Mouse (Mus musculus) thymus, postnatal 25 days (tissue): ENCODE data around the gene Stx4a.
"Not testable (repeated sequence)": the region's sequence is repeated elsewhere in the genome, so short reads cannot be mapped to it uniquely, and the experiment has no call there.

ENCODE experiments used
- DNase-seq: peaks from one replicate; pipeline ENCODE4 v3.0.0; 2022

Stx4a gene

DNA sequence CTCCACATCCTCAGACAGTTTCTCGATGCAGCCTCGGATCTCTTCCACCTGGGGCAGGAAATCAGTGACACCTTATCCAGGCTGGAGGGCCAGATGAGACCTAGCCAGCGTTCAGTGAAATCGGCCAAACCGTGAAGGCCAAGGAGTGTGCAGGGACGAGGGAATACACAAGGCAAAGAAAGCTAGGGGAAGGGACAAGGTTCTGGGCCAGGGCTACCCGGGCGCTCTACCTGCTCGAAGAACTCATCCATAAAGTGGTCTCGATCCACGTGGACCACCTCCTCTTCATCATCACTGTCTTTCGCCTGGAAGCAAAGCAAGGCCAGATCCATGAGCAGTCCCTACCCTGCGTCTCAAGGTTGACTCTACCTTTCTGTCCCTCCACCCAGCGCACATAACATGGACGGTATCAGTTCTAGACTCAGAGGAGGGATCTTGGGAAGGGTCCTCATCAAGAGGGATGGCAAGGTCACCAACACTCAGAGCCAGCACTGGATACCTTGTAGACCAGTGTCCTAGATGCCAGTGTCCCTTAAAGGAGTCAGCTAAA, 8.9 kb upstream of the Stx4a start:
- no peak for DNase-seq

DNA sequence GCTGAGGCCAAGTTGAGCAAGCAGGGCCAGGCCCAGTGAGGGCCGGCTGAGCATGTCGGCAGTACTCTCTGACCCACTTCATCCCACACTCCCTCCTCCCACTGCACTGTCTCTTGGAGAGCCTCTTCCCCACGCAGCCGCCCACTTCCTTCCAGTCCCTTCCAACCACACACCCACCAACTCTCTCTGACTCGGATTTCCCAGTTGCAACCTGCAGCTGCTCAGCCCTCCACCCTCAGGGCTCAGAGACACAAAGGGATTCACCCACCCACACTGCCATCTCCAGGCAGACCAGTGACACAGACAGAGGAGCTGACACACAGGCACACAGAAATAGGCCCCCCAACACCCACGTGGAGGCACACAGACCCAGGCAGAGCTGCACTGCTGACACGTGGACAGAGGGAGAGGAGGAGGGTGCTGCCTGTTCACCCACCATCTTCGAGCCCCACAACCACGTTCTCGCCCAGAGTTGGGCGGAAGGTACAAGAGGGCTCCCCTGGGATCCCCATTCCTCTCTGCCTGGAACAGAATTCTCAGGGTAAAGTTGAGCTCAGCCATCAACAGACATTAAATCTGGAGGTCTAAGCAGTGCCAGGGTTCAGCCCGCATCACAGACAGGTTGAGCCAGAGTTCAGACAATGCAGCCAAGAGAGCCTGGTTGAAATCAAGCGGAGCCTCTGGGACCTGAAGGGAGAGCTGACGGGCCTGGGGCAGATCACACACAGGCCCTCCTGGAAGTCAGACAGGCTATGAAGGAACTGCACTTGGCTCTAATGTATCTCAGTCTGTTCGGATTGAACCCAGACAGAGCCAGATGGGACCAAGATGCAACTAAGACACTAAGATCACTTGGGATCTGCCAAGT, 7.9 kb upstream of the Stx4a start:
- DNase-seq, result peak; percentile 62

DNA sequence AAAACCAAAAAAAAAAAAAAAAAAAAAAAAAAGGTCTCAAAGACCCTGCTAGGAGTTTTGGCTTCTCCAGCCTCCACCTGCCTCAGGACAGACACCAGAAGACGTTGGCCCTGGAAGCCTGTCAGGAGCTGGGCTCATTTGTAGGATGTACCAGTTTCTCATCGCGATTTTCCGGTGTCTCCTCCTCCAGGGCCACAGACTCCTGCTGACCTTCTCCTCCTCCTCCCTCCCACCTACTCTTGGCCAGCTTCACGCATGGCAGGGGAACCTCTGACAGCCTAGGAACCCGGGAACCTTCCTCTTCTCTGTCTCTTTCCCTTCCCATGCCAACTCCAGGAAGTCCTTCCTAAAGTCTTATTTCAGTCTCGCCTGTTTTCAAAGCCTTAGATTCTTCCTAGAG, 7.0 kb upstream of the Stx4a start:
- no peak for DNase-seq

DNA sequence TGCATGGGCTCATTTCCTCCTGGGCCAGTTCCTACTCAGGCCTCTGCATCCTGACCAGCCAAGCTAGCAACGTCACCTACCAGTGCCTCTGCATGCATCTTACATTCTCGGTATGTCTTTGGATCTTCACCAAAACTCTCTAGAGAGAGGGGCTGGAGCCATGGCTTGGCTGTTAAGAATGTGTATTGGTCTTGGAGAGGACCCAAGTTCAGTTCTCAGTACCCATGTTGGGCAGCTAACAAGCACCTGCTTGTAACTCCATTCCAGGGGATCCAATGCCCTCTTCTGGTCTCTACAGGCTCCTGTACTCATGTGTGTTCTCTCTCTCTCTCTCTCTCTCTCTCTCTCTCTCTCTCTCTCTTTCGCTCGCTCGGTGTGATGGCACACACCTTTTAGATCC, 6.3 kb upstream of the Stx4a start:
- no peak for DNase-seq

DNA sequence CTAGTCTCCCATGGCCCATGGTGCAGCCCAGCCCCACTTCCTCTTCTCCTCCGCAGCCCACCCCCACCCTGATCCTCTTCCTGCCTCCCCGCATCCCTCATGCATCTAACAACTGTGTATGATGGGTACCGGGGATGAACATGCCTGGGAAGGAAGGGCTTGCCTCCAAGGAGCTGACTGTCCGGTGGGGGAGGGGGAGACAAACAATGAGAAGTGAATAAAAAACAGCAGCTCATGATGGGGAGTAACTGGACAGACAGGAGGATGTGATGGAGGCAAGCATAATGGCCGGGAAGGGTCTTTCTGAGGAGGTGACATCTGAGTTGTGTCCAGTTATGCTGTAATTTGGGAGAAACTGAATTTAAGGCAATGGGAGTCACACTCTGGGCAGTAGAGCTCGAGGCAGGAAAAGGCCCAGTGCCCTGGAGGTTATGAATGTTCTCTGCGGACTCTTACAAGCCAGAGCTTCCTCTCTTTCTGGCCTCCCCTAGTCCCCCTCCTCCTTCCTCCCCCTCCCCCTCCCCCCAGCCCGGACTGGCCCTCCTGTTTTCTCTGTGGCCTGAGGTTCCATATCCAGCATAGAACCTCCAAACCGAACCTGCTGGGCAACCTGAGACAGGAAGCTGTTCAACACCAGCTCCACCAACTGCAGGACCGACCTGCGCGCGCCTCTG, 3.1 kb upstream of the Stx4a start:
- no peak for DNase-seq

DNA sequence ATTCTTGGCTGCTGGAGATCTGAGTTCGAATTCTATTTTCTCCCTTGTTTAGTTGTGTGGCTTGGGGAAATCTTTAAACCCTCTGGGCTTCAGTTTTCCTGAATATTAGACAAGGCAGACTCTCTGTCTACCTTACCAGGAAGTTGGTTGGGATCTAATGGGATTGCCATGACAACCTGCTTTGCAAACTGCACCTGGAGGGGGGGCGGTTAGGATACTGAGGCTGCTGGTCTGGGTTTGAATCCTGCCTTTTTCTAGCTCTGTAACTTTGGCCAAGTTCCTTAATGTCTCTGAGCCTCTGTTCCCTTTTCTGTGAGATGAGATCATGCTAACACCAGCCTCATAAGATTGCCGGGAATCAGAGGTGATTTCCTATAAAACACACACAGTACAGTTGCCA, 1.6 kb upstream of the Stx4a start:
- DNase-seq, result no peak

DNA sequence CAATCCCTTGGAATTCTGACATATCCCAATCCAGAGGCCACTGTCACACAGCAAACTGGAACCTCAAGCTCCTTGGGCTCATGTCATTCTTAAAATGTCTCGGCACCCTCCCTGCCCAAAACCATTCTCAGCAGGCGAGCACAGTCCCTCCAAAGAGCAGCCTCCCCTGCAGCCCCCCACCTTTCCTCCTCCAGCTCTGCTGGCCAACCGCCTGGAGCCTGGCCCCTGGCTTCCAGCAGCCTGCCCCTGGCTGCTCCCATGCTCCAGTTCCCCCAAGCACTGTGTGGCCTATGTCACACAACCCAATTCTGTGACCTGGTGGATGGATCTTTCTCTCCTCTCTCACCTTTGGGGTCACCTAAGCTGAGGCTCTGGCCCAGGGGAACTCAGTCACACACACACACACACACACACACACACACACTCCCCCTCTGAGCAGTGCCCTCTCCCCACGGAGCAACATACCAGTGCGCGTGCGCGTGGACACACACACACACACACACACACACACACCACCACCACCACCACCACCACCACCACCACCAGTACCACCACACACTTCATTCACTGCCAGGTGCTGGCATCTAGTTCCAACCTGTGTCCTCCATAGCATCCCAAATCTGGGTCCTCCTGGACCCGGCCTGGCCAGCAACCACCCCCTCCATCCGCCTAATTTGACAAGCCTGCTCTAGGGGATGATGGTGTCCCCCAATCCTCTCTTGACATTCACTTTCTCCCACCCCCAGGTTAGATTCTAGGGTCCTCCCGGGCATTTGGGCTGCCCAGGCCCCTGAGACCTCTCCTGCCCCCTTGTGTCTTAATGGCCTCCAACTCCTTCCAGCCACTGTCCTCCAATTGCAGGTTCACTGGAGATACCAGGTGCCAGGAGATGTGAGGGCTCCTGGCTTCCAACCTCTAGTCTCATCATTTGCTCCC, 590 bp upstream of the Stx4a start:
- no peak for DNase-seq

DNA sequence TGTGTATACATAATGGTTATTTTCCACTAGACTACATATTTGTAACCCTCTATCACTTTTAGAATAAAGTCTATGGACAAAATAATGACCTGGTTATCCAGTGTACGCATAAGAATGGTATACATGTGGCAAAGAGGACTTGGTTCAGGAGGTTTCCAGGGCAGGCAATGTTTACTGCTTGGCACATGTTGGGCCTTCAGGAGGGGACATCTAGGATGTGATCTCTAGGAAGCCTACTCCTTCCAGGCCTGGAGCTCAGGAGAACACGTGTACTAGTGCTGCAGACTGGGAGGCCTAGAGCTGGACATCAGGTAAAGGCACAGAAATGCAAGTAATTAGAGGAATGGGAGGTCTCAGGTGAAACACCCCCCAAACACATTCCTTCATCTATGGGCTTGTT, 11.5 kb downstream of the Stx4a start:
- no peak for DNase-seq

DNA sequence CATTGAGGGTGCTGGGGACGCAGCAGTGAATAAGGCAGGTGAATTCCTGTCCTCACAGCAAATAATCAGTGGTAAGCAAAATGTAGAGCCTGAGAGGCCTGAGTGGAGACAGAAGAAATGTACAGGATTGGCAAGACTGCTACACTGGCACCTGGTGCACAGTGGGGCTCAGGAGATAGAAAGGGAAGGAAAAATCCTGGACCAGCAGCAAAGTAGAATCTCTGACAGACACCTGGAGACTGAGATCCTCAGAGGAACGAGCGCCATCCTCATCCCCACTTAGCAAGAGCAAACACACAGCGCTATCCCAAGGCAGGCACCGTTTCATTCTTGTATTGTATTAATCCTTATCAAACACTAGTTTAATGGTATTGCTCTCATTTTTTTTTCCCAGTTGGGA, 13.4 kb downstream of the Stx4a start:
- no peak for DNase-seq

DNA sequence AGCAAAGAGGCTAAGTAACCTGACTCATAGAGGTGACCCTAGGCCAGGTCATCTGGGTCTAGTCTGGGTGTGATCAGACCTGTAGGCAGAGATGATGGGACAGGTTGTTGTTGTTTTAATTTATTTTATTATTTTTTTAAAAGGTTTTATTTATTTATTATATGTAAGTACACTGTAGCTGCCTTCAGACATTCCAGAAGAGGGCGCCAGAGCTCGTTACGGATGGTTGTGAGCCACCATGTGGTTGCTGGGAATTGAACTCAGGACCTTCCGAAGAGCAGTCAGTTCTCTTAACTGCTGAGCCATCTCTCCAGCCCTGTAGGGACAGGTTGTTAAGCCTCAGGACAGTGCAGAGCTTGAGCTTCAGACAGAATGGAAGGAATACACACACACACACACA, 13.8 kb downstream of the Stx4a start:
- not testable (repeated sequence) for DNase-seq

DNA sequence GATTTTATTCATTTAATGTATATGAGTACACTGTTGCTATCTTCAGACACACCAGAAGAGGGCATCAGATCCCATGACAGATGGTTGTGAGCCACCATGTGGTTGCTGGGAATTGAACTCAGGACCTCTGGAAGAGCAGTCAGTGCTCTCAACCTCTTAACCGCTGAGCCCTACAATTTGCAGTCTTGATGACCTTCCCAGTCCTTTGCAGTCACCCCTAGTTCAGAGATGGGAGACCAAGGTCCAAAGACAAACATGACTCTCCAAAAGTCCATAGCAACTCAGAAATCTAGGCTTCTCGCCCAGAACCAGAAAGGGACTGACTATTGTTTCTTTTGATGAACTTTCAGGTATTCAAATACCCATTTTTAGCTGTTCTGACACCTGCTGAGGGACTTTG, 15.9 kb downstream of the Stx4a start:
- DNase-seq, result not testable (repeated sequence)

DNA sequence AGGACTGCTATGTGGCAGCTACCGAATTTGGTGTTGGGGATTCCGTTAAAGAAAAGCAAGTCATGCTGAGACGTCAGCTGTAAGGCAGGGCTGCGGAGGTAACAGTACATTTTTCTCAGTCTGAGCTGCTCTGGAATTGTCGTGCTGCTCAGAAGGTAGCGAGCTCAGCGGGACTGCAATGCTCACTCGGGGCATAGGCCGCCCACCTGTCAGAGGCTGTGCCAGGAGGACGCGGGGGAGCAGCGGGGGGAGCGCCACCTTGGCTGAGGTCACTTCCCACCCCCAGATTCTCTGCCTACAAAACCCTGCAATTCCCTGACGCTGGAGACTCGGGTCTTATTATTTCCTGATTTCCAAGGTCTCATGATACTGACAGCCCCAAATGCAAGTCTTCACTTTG, 16.8 kb downstream of the Stx4a start:
- DNase-seq, result peak; percentile 77

DNA sequence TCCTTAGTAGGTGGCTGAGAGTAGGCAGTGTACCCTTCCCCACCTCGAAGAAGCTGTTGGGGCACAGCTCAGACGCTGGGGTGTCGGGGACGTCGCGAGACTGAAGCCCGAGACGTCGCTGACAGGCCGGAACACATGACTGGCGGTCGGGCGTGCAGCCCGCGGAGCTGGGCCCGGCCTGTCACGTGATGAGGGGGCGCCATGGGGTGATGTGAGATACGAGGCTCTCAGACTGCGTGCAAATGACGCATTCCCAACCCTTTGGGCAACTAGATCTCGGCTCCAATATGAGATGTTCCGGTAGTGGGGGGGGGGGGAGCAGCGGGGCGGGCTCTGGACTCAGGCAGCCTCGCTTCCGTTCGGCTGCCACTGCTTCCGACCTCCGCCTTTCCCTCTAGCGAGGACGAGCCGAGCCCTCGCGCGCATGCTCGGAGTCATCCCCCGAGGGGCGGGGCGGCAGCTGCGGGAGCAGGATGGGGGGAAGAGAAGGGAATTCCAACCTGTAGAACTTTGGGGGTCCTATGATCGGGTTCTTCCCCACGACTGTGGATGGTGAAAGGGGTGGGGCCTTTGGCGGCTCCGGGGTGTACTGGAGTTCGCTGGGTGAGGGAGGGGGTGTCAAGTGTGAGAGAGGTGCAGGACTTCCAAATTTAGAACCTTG, 17.4 kb downstream of the Stx4a start:
- DNase-seq, result peak; percentile 93

DNA sequence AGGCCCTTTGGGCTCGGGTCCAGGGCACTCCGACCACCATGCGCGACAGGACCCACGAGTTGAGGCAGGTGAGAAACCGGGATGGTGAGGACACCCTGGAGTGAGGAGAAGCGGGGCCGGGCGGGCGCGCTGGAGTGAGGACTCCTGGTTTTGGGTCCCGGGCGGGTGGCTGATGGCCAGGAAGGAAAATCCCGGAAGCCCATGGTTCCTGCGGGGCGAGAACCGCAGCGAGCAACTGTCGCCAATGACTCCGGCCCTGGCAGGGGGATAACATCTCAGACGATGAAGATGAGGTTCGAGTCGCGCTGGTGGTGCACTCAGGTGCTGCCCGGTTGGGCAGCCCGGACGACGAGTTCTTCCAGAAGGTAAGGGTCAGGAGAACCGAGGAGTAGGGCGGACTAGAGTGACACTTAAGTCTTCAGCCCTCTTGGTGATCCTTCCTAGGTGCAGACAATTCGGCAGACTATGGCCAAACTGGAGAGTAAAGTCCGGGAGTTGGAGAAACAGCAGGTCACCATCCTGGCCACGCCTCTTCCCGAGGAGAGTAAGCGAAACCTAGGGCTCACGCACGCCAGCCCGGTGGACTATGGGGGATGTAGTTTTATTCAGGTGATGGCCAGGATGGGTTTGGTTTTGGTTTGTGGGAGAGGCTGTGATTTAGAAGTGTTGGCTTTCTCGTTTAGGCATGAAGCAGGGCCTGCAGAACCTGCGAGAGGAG, 18.1 kb downstream of the Stx4a start:
- peak; percentile 78 for DNase-seq

DNA sequence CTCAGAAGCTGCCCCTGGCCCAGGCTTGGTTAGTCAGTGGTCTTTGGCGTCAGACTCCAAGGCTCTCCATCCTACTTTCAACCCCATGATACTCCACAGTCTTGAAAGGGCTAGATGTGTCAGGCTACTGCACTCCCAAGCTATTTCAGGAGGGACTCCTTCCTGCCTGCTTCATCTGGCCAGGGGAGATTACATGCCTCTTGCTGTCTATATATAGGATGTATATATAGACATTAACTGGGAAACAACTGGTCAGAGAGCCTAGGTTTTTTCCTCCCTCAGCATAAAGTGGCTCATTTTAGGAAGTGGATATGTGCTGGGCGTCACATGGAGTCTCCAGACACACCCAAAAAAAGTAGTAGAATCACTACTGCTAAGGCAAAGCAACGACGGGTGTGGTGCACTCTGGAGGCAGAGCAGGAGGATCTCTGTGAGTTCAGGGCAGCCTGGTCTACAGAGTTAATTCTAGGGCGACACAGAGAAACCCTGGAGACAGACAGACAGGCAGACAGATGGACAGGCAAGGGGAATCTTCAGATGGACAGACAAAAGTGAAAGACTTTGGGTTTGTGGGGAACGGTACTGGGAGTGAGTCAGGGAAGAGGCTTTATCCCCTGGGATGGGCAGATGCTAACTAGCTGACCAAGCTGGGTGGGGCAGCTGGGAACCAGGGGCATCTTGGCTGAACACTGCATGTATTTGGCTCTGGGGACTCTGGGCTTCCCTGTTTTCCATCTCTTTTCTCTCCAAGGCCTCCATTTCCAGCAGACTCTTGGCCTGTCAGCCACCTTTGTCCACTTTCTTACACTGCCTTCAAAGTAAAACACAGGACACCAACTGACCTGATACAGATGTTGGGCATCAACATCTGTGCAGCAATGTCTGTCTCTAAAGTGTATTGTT, 26.1 kb downstream of the Stx4a start:
- no peak for DNase-seq

DNA sequence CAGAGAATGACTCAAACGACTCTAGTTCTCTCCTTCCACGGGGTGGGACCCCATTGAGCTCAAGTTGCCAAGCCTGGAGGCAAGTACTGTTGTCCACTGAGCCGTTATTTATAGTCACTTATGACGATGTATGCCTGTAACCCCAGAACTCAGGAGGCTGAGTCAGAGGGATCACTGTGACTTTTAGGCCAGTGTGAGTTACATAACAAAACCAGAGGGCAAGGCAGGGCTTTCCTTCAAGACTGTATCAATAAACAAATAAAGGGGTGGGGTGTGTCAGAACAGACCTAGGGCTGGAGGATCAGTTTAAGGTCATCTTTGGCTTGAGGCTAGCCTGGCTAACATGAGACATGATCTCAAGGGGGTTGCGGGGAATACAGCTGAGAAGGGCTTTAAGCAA, 26.8 kb downstream of the Stx4a start:
- DNase-seq, result no peak

DNA sequence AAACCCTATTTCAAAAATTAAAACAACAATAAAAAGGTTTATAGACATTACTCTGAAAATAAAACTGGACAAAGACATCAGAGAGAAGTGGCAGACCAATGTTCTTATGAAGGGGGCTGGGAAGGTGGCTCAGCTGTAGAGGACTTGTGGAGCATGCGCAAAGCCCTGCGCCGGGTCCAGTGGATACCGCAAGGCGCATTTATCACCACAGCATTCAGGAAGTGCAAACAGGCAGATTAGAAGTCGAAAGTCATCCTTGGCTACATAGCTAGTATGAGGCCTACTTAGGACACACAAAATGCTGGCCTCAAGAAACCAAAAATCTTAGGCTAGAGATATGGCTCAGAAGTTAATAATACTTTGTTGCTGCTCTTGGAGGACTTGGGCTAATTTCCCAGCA, 34.2 kb downstream of the Stx4a start:
- DNase-seq, result no peak

DNA sequence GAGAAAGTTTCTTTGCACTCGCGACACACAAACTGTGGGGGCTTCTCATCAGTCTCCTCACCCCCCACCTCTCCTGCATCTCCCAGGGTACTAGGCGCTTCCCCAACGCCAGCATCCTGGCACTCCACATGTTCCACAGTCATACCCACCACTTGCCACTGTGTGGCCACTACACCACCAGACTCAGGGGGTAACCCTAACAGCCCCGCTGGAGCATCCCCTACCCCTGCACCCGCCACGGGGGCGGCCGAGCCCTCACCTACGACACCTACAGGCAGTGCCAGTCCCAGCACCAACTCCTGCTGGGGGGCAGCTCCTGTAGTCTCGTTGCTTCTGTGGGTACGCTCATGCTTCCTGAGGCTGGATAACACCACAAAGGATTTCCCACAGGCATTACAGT, 42.3 kb downstream of the Stx4a start:
- no peak for DNase-seq

DNA sequence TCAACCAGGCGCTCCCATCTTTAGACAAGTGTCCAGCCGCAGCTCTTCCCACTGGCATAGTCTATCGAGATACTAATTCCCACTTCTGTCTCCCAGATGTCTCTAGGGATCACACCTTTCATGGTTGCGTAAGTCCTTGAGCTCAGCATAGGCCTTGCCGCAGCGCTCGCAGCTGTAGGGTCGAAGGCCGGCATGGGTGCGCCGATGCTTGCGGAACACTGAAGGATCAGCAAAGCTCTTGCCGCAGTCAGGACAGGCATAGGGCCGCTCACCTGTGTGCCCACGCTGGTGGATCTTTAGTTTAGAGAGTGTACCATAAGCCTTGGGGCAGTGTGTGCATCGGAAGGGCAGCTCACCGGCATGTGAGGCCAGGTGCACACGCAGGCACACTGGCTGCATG, 43.5 kb downstream of the Stx4a start:
- no peak for DNase-seq

DNA sequence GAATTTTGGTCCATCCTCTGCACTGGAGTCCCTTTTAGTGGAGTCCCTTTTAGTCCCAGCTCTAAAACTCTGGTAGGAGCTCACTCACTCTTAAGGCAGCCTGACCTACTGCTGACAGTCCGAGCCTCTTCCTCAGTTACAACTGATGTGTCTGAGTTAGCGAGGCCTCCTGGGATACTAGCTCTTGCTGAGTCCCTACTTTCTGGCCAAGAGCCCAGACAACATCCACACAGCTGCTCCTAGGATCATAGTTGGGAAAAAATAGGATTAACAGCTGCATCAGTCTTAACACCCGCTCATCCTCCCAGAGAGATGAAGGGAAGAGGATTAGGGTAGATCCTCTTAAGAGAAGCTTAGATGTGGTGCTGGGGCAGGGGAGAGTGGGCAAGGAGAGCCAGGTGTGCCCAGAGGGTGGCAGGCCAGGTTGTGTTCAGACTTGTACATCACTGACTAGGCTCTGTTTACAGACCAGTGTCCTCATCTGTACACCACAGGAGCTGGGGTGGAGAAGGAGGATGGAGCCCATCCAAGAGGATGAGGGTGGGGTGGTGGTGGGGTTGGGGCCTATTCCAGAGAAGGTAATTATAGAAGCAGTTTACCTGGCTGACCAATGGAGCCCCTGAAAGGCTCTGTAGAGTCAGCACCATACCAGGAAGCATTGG, 45.2 kb downstream of the Stx4a start:
- DNase-seq, result no peak
